Mouse (Mus musculus): ENCODE results near the gene Cd44. TPM values are rescaled to one million over a fixed set of nuclear protein-coding genes. Genes with fewer than 3 reads are reported as not detected.
A peak's percentile ranks its signal among the peaks of the same experiment; 100 is the strongest.

Cd44 gene
- 10 to 100 TPM; 10.2 to 10.9 TPM for total RNA-seq (2021)
- long read RNA-seq, partial matches to known transcripts, result 0 of 6 reads
- long read RNA-seq, other reads (novel, unspliced or antisense), result 2 of 6 reads

DNA sequence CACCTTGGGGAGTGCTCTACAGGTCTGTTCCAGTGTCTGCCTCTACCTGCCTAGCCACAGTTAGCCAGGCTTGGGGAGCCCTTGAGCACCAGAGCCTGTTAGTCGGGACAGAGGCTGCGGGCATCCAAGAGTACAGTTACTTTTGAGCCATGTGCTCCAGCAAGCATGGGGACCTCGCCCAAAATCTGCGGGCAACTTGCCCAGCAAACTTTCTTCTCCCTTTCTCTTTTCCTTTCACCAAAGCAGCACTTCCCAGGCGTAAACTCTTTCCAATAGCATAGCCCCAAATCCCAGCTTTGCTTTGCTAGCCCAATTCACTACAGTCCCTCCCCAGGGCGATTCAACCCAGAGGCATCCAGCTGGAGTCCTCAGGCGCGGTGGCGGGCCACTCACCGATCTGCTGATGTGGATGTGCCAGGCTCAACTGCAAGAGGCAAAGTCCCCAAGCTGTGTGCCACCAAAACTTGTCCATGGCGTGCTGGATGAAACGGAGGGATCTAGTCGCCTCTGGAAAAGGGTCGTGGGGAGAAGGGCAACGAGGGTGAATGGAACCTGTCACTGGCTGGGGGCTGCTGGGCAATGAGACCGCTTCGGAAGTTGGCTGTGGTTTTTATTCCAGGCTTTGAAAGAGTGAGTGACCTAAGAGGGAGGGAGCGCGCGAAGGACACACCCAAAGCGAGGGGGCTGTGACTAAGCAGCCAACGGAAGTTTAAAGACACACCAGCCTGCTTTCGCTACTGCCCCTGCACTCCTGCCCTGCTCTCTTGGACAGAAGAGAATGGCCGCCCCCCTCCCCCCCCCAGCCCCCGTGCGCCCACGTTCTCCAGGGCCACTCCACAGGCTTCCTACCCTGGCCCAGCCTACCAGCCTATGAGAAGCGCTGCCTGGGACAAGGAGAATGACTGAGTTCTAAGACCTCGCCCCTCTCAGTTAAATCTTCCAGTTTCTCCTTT lies at the start of gene Cd44:
Gene Cd44, minus strand, starts transcription at position 791 of the 953 bp plus-strand sequence.
- DNase-seq (ENCODE audit: low spot score in 2 of 2), result peak; percentile 41 to 42

DNA sequence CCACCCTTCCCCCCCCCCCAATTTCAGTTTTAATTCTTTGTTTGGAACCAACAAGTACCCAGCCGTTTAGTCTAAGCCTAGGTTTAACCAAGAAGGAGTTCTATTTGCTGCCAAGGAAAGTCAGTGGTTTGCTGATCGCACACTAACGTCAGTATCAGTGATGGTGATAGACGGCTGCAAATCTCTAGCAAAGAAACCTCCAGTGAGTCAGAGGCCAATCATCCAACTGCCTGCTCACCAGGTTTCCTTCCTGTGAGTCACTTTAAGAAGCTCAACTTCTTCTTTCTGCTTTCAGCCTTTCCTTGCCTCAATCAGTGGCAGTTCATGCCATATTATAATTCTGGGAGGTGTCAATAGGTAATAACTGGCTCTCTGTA lies 47.0 kb upstream of the Cd44 start:
- DNase-seq (ENCODE audit: low spot score in 2 of 2), result no peak

DNA sequence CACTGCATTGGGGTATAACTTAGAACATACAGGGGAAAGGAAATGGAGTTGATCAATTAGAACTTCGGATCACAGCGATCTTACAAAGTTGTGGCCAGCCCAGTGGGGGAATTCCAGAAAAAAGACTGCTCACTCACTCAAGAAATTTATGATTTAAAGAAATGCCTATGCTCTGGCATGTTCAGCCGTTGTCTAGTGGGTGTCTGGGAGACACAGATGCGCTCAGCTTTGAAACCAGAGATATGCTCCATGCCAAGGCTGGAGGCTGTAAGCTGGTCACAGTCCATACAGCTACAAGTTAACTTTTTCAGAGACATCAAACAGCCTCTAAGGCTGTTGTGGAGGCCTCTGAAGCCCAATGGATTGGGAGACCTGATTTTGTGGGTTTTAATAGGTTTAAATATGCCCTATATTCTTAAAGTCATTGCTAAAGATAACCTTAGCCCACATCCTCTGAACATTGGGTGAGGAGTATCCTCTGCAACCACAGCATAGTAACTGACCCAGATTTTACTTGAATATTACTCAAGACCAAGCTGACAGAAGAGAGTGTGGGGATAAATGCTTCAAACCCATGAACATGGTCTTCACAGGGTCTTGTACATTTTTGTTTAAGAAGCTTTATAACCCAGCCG lies 46.5 kb upstream of the Cd44 start:
- no peak for DNase-seq (ENCODE audit: low spot score in 2 of 2)

DNA sequence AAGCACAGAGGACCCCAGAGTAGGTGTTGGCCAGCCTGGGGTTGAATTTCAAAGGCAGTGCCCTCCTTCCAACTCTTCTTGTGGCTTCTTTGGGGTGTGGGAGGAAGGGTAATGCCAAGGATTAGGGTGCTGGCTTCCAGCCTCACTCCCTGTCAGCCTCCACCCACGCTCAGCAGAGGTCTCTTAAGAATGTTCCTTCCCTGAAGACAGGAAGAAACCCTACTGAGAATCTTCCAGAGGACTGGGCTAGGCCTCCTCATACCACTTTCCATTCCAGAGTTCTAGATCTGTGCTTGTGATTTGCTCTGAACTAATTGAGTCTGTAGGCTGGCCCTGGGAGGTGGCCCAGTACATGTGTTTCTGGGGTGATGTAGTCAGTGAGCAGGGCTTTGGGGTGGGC lies 43.6 kb upstream of the Cd44 start:
- no peak for DNase-seq (ENCODE audit: low spot score in 2 of 2)

DNA sequence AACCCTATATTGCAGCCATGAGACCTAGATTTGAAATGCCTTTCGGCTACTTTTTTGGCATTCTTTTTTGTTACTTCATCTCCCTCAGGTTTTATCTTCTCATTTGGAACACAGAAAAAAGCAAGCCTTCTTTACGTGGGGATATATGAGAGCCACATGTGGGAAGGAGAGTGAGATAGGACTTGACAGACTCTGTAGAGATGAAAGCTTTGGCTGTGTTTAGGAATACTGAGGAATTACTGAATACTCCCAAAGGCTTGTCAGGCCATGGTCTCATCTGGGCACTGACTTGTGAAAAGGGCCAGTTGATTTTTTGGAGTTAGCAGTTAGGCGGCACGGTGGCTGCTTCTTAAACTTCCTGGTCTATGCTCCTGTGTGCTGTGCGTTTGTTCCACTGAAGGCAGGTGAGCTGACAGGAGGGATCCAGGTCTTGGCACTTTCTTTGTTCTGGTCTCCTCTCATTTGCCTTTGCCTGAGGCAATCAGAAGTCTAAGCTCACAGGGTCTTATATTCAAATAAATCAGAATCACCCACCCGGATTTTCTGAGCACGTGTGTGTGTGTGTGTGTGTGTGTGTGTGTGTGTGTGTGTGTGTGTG lies 43.0 kb upstream of the Cd44 start:
- DNase-seq (ENCODE audit: low spot score in 2 of 2), result no peak

DNA sequence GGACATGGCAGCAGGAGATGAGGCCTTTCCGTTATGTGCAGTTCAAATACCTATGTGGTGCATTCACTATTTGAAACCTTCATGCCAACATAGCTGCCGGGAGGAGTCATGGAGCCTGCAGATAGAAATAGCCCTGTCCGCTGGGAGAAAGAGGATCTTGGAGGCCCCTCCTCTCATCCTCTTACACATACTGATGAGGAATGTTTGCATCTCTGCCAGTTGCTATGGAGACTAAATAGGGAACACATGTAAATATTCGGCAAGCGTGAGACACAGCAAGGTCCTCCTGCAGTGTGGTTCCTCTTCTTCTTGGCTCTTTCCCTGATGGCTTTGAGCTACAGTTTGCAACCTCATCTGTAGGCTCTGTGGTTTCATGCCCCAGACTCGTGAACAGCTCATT lies 42.5 kb upstream of the Cd44 start:
- DNase-seq (ENCODE audit: low spot score in 2 of 2), result no peak

DNA sequence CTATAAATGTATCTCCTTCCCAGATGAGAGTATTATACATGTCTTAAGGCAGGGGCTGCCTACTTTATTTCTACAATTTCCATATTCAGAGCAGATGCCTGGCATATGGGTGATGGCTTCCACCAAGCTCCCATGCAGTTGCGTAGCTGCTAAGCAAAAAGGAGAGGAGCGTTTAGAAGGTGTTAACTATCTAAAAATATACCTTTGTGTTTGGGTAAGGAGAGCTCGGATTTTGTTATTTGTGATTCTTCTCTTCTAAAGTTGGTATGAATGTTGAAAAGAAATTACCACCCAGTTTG lies 41.3 kb upstream of the Cd44 start:
- no peak for DNase-seq (ENCODE audit: low spot score in 2 of 2)

DNA sequence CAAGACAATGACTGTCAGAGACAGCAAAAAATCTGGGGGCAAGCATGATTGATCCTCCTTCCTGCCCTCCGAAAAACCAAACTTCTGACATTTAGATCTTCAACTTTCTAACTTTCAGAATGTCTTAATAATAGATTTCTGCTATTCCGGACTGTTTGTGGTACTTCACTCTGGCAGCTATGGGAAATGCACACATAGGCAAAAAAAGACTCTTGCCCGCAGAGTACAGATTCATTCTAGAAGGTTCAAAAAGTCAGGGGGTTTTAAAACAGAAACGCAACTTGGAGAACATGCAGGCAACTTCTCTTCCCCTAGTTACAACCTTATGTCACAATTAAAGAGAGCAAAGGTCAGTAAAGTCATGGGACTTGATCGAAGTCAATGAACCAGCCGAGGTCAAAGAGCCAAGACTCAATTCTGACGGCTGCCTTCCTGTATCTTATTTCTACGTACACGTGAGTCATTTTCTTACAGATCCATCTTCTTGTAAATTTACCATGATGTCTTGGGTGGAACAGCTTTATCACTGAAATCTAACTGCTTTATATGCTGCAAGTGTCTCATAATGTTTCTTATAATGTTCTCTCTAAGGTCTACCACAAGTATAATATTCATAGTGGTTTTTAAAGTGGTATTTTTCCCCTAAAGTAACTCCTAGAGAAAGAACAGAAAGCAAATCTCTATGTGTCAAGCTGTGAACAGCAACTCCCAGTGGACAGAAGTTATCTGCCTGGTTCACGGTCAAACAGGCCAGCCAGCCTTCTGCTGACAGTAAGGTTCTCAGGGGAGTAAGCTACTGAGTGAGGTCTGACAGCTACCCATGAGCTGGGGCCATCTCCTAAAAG lies 40.7 kb upstream of the Cd44 start:
- no peak for DNase-seq (ENCODE audit: low spot score in 2 of 2)

DNA sequence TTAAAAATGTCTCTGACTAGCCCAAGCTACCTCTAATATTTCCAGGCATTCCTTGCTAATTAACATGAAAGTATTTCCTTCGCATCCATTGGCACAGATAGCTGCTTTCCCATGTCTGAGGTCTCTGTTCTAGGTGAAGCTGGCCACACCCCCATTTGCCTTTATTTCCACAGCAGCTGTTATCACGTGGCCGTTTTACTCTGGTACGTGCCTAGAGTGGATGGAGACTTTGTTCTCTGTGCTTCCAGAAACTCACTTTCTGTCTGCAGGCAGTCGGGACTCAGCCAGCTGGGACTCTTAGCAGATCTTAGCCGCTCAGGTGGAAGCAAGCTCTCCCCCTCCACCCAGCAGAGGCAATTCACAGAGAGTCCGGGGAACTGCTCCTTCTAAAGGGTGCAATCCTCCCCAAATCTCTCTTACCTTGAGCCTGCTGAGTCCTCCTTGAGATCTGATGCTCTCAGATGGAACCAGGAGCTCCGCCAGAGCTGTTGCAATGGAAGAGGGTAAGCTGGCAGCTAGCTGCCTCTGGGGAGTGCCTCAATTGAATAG lies 39.4 kb upstream of the Cd44 start:
- no peak for DNase-seq (ENCODE audit: low spot score in 2 of 2)

DNA sequence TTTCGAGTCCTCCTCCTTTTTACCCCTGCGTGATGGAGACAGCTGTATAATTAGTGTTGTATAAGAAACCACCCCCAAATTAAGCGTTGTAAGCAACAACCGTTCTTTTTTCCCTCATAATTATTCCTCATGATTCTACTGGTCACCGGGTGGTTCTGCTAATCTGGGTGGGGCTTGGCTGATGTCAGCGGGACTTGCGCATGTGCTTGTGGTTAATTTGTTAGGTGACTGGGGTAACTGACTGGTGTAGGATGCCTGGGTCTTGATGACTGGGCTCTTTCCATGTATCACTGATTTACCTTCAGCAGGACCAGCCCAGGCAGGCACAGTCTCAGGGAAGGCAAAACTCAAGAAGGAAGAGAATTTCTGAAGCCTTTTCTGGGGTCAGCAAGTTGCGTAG lies 38.7 kb upstream of the Cd44 start:
- DNase-seq (ENCODE audit: low spot score in 2 of 2), result no peak

DNA sequence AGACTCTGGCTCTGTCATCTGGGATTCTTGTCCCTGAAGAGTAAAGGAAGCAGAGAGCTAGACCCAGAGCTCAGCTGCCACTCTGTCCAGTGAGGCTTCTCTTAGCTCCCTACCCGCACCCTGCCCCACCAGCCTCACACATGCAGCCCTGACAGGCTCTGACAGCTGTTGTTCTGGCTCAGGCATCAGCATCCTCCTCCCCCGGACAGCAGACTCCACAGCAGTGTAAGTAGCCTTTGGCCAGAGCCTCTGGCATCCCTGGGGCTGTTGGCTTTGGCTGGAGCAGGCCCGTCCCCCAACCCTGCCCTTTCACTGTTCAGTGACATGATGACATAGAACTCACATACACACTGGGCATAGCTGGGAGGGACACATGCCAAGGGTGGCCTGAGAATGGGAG lies 35.4 kb upstream of the Cd44 start:
- no peak for DNase-seq (ENCODE audit: low spot score in 2 of 2)

DNA sequence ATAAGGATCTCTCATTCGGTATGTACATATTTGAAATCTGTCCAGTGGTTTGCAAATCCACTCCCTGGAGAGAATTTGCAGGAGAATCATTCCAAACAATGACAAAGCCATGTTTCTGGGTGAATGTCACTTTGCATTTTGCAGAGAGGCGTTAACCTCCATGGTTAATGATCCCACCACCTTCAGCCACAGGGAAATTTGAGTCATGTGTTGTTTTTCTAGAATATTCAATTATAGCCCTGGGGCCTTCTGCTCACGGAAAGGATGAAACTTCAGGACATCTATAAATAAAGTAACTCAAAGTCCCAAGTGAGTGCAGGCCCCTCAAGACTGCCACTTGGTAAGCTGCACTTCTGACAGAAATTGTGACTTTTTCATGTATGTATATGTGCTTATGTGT lies 33.4 kb upstream of the Cd44 start:
- DNase-seq (ENCODE audit: low spot score in 2 of 2), result no peak

DNA sequence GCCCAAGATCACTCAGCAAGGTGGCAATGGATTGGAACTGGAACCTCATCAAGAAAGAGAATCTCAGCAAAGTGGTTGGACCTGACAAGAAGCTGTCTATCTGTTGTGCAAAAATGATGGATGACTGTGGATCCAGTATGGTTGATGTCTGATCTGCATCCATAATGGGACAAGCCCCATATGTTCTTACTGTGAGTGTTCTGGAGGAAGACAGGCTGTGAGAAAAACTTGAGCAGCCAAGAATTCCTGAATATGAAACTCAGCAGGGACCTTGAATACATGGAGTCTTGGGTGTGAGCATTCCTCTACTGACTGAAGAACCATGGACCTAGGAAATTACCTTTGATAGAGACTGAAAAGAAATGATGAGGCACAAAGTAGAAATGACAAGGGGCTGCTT lies 32.3 kb upstream of the Cd44 start:
- DNase-seq (ENCODE audit: low spot score in 2 of 2), result no peak

DNA sequence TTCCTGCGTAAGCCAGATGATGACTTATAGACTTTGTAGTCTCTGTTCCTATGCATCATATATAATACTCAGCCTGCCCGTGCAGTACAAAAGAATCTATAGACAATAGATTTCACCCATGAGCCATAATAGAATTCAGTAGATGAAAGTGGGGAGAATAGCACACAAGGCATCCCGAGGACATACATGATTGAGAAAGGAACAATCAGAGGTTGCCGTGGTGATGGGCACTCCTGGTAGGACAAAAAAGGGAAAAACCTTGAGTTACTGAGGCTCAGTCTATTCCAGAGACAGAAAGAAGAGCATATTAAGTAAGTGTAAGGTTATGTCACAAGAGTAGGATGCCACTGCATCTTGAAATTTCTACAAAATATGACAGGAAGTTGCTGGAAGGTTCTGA lies 31.7 kb upstream of the Cd44 start:
- DNase-seq (ENCODE audit: low spot score in 2 of 2), result no peak

DNA sequence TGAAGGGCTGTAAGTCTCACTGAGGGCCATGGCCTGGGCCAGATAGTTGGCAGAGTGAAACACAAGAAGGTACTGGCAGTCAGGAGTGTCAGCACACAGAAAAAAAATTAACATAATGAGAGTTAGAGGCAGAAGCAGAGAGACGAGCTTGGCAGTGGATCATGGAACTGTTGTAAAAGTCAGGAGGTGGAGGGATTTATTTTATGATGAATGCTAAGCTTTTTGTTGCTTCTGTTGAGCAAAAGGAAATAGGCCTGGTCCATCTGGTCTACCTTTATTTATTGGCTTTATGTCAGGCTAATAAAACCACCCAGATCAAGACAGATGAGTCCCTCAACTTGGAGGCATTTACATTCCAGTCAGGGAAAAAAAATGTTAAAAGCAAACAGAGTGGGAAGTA lies 31.2 kb upstream of the Cd44 start:
- no peak for DNase-seq (ENCODE audit: low spot score in 2 of 2)

DNA sequence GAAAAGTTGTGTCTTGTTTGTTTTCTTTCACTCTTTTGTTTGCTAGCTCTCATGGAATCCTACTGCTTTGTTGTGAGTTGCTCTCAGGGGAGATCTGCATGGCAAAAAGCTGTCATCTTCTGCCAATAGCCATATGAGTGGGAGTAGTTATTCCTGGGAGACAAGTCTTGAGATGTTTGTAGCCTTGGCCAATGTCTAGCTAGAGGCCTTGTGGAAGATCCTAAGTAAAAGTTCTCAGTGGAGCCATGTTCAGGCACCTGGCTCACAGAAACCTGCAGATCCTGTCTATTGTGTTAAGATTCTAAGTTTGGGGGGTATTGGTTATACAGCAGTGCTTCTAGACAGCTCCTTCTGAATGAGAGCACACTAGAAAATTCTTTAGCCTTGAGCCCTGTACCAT lies 26.7 kb upstream of the Cd44 start:
- DNase-seq (ENCODE audit: low spot score in 2 of 2), result no peak

DNA sequence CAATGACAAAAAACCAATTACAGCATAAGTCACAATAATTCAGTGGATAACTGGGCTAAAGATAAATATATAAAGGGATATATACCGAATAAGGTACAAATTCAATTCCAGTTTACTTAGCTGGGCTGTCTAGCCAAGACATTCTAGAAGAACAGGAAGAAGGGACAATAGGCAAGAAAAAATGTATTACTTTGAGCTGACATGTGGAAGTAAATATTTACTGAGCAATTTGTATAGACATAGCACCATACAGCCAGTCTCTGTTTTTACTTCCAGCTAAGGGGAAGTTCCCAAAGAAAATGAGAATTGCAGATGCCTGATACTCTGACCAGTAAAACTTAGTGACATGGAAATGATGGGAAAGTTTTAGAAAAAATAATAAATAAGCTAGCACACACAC lies 23.0 kb upstream of the Cd44 start:
- DNase-seq (ENCODE audit: low spot score in 2 of 2), result no peak

DNA sequence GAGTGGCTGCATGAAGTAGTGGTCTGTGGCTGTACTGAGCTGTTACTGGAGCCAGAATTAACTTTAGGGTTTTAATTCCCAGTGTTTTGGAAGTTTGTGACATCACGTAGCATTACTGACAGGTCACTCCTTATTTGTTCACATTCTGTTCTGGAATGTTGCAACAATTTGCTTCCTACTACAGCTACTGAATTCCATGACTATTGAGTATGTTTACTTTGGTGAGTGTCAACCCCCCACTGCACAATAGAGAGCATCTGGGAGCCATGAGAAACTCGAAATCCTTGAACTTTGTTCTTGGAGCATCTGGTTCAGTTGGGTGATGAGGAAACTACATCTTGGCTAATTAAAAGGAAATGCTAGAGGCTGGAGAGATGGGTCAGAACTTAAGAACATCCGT lies 22.2 kb upstream of the Cd44 start:
- no peak for DNase-seq (ENCODE audit: low spot score in 2 of 2)

DNA sequence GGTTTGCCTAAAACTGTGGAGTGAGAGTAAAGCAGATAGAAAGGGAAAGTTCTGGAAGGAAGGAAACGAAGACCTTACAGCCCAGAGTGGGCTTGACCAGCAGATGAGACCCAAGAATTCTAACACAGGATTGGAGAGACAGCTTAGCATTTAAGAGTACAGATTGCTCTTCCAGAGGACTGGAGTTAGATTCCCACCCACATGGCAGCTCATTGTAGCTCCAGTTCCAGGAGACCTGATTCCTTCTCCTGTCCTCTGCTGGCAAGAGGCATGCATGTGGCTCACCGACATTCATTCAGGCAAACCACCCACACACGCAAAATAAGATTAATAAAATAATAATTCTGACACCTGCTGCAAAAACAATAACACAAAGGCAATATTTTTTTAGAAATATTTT lies 20.6 kb upstream of the Cd44 start:
- no peak for DNase-seq (ENCODE audit: low spot score in 2 of 2)

DNA sequence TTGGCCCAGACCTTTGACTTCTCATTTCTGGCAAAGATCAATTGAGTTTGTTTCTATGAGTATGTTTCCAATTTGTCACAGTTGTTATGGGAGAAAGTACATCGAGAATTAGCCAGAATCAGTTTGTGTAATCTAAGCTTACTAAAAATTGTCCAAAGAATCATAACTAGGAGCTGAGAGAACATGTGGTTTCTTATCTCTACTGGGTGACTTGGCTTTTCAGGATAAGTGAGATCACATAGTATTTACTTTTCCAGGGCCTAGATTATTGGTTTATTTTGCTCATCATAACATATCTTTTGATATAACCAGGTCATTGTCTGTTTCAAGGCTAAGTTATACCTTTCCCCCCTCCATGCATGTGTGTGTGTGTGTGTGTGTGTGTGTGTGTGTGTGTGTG lies 16.8 kb upstream of the Cd44 start:
- DNase-seq (ENCODE audit: low spot score in 2 of 2), result no peak

DNA sequence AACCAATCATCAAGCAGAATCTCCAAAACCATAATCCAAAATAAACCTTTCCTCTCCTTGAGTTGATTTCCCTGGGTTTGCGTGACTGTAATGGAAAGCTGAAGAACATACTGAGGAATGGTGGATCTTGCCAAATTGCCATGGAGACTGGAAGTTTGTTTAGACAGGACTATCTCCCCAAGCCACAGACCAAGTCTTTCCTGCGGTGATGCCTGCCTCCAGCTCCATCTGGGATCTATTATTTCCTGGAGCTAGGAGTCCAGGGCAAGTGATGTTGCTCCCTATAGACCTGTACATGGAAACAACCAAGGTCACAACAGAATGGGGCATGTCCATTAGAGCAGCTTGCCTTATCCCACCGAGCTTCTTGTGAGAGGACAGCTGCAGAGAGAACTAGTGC lies 15.1 kb upstream of the Cd44 start:
- DNase-seq (ENCODE audit: low spot score in 2 of 2), result no peak

Data from layer of hippocampus, postnatal 10 days (tissue).